Mouse (Mus musculus) MEL (cell line): ENCODE measurements around the gene Zfand3. TPM values are rescaled to one million over a fixed set of nuclear protein-coding genes. Genes with fewer than 3 reads are reported as not detected.

Source experiments
- polyA plus RNA-seq, 2 experiments: library from polyadenylated mRNA; stranded (reverse) in 1 of 2; unstranded in 1 of 2; fragments of >175 nt in 1 of 2; fragments of >200 nt in 1 of 2; gene quantifications; 2 replicates each; pipeline versions ENCODE4 v1.2.1 to v1.2.4; 2012; ENCODE audit warnings: low replicate concordance in 2 of 2, low read depth in 1 of 2; ENCODE audit not compliant: insufficient read length in 2 of 2, insufficient read depth in 1 of 2, missing spikeins in 1 of 2
- total RNA-seq: library from RNA; depleted of rRNA; stranded (reverse); fragments of 300-350 nt; gene quantifications from 2 replicates; pipeline ENCODE4 v1.2.3, GENCODE M21; 2012; rRNA removed

Gene Zfand3
- total and polyA plus RNA-seq, 3 experiments = 28.3 to 48.8 TPM; not detected in 1

Other genes starting within 250 kb of the Zfand3 start
- gene Mdga1, start 34.6 kb upstream of the Zfand3 start, total RNA-seq = 0.26 and 0.27 TPM in 2 replicates
- 1 to 10 TPM in 1 of 2 experiments, not detected in 1; 2.3 TPM for gene Mdga1, start 34.6 kb upstream of the Zfand3 start, polyA plus RNA-seq